Mouse (Mus musculus) midbrain, embryonic 13.5 days (tissue): ENCODE data around the gene Man1c1. TPM values are rescaled to one million over a fixed set of nuclear protein-coding genes. Genes with fewer than 3 reads are reported as not detected.
A peak's percentile ranks its signal among the peaks of the same experiment; 100 is the strongest.

Experiments used
- ATAC-seq: fragments of 200-750 bp; cut with Nextera tagmentation; 2 replicates; pipeline ENCODE4 v1.8.0; 2017; ENCODE audit warnings: mild to moderate bottlenecking, moderate TSS enrichment, moderate library complexity
- H3K27ac ChIP-seq: fragments of 300-500 bp; sonication (generic); 2 replicates; pipeline ENCODE4 v1.5.1; 2015; ENCODE audit warnings: inconsistent platforms, mild to moderate bottlenecking, moderate library complexity
- H3K27me3 ChIP-seq: fragments of 300-500 bp; sonication (generic); 2 replicates; pipeline ENCODE4 v1.6.1; 2015; ENCODE audit warnings: mild to moderate bottlenecking, inconsistent platforms
- H3K36me3 ChIP-seq: fragments of 300-500 bp; sonication (generic); 2 replicates; pipeline ENCODE4 v1.6.1; 2015; ENCODE audit warnings: mild to moderate bottlenecking, inconsistent platforms
- H3K4me1 ChIP-seq: fragments of 300-500 bp; sonication (generic); replicated peaks from 2 replicates; pipeline ENCODE4 v1.6.1; 2015; ENCODE audit warnings: inconsistent platforms
- H3K4me2 ChIP-seq: fragments of 300-500 bp; sonication (generic); replicated peaks from 2 replicates; pipeline ENCODE4 v1.6.1; 2015; ENCODE audit warnings: moderate library complexity, mild to moderate bottlenecking, inconsistent platforms
- H3K4me3 ChIP-seq: fragments of 300-500 bp; sonication (generic); replicated peaks from 2 replicates; pipeline ENCODE4 v1.5.1; 2015; ENCODE audit warnings: mild to moderate bottlenecking, inconsistent platforms
- H3K9ac ChIP-seq: fragments of 300-500 bp; sonication (generic); replicated peaks from 2 replicates; pipeline ENCODE4 v1.6.1; 2015; ENCODE audit warnings: mild to moderate bottlenecking, inconsistent platforms
- H3K9me3 ChIP-seq: fragments of 300-500 bp; sonication (generic); 2 replicates; pipeline ENCODE4 v1.6.1; 2016; ENCODE audit warnings: mild to moderate bottlenecking, inconsistent platforms
- WGBS: fragments of 180-500 bp; shearing (Covaris S2); methylation state at CpG from one replicate; pipeline ENCODE4 v1.1.7; 2015; 5-methylcytosine and 5-hydroxymethylcytosine counted together
- polyA plus RNA-seq: library from polyadenylated mRNA; unstranded; fragments of >200 nt; fragmentation: Nextera tagmentation; extraction: Ambion mirVana; gene quantifications from 2 replicates; pipeline ENCODE4 v1.2.1, GENCODE M21; 2015

Man1c1 gene
- polyA plus RNA-seq, 1 experiment from 2014 or later, result 2.4 TPM

GRCm38 (mm10) chr4:134651358-134651757 is 52.7 kb downstream of the Man1c1 start:
- Histone ChIP-seq H3K27me3 (no peaks in the 10 kb centered on the region), H3K4me3 (no peak overlapping the region), H3K36me3 (no peaks in the 10 kb centered on the region), H3K4me1 (peaks cover 8% of the 10 kb centered on the region), H3K27ac (no peak overlapping the region), H3K9me3 (no peaks in the 10 kb centered on the region), H3K4me2 (no peak overlapping the region), H3K9ac (no peak overlapping the region)
- 64% methylated on average over 7 of the region's 7 CpGs for WGBS
- no peak for ATAC-seq

- Histone ChIP-seq H3K27ac (no peak overlapping the region), H3K36me3 (no peaks in the 10 kb centered on the region), H3K4me1 (0 out of 2 replicates have a peak, but pooled peaks cover 3% of the 10 kb centered on the region), H3K27me3 (no peaks in the 10 kb centered on the region), H3K4me3 (no peak overlapping the region), H3K9me3 (no peaks in the 10 kb centered on the region), H3K9ac (no peak overlapping the region), H3K4me2 (no peak overlapping the region)
- WGBS, result 90% methylated on average over 21 of the region's 21 CpGs
- no peak for ATAC-seq
Measured at GRCm38 (mm10) chr4:134645042-134645948, 58.8 kb downstream of the Man1c1 start.

- Histone ChIP-seq H3K9me3 (no peaks in the 10 kb centered on the region), H3K4me3 (no peak overlapping the region), H3K4me1 (0 out of 2 replicates have a peak, but pooled peaks cover 3% of the 10 kb centered on the region), H3K27me3 (no peaks in the 10 kb centered on the region), H3K4me2 (no peak overlapping the region), H3K27ac (no peak overlapping the region), H3K36me3 (no peaks in the 10 kb centered on the region), H3K9ac (no peak overlapping the region)
- no peak for ATAC-seq
- 97% methylated on average over 6 of the region's 6 CpGs for WGBS
Measured at GRCm38 (mm10) chr4:134644410-134644809, 59.7 kb downstream of the Man1c1 start.

- Histone ChIP-seq H3K9me3 (no peaks in the 10 kb centered on the region), H3K4me3 (no peak overlapping the region), H3K9ac (no peak overlapping the region), H3K4me2 (no peak overlapping the region), H3K36me3 (no peaks in the 10 kb centered on the region), H3K27me3 (0 out of 2 replicates have a peak, but pooled peaks cover 2% of the 10 kb centered on the region), H3K27ac (no peak overlapping the region), H3K4me1 (0 out of 2 replicates have a peak, but pooled peaks cover 3% of the 10 kb centered on the region)
- ATAC-seq, result no peak
- WGBS, result 85% methylated on average over 30 of the region's 30 CpGs
Measured at GRCm38 (mm10) chr4:134641711-134642516, 62.2 kb downstream of the Man1c1 start.

GRCm38 (mm10) chr4:134639325-134639724 is 64.8 kb downstream of the Man1c1 start:
- WGBS, result 92% methylated on average over 7 of the region's 7 CpGs
- H3K4me2 ChIP-seq, result no peak overlapping the region

GRCm38 (mm10) chr4:134638111-134638550 is 66.0 kb downstream of the Man1c1 start:
- Histone ChIP-seq H3K4me3 (no peak overlapping the region), H3K27me3 (0 out of 2 replicates have a peak, but pooled peaks cover 6% of the 10 kb centered on the region), H3K9ac (no peak overlapping the region), H3K4me2 (no peak overlapping the region), H3K36me3 (no peaks in the 10 kb centered on the region), H3K27ac (no peak overlapping the region), H3K9me3 (no peaks in the 10 kb centered on the region), H3K4me1 (peaks cover 21% of the 10 kb centered on the region)
- 77% methylated on average over 5 of the region's 5 CpGs for WGBS
- ATAC-seq, result no peak

More at GRCm38 (mm10) chr4:134639325-134639724, 64.8 kb downstream of the Man1c1 start:
- no peaks in the 10 kb centered on the region for H3K36me3 ChIP-seq
- H3K4me3 ChIP-seq, result no peak overlapping the region
- peaks cover 14% of the 10 kb centered on the region; the same call in 1 of the 2 replicates for H3K4me1 ChIP-seq
- 0 out of 2 replicates have a peak, but pooled peaks cover 6% of the 10 kb centered on the region for H3K27me3 ChIP-seq
- H3K9me3 ChIP-seq, result no peaks in the 10 kb centered on the region
- H3K9ac ChIP-seq, result no peak overlapping the region
- no peak overlapping the region for H3K27ac ChIP-seq
- ATAC-seq, result no peak

GRCm38 (mm10) chr4:134636406-134636805 is 67.7 kb downstream of the Man1c1 start:
- no peak for ATAC-seq
- no peak overlapping the region for H3K4me3 ChIP-seq
- H3K27me3 ChIP-seq, result 0 out of 2 replicates have a peak, but pooled peaks cover 6% of the 10 kb centered on the region
- no peak overlapping the region for H3K4me2 ChIP-seq
- no peak overlapping the region for H3K27ac ChIP-seq
- peaks cover 35% of the 10 kb centered on the region for H3K4me1 ChIP-seq
- WGBS, result 62% methylated on average over 8 of the region's 8 CpGs
- H3K36me3 ChIP-seq, result no peaks in the 10 kb centered on the region
- H3K9me3 ChIP-seq, result no peaks in the 10 kb centered on the region
- H3K9ac ChIP-seq, result no peak overlapping the region

GRCm38 (mm10) chr4:134634001-134634400 is 70.1 kb downstream of the Man1c1 start:
- Histone ChIP-seq H3K9ac (no peak overlapping the region), H3K9me3 (no peaks in the 10 kb centered on the region), H3K27ac (no peak overlapping the region), H3K27me3 (0 out of 2 replicates have a peak, but pooled peaks cover 6% of the 10 kb centered on the region), H3K4me2 (no peak overlapping the region), H3K36me3 (no peaks in the 10 kb centered on the region), H3K4me3 (no peak overlapping the region), H3K4me1 (peaks cover 43% of the 10 kb centered on the region)
- 66% methylated on average over 13 of the region's 13 CpGs for WGBS
- no peak for ATAC-seq

GRCm38 (mm10) chr4:134632131-134632711 is 71.9 kb downstream of the Man1c1 start:
- Histone ChIP-seq H3K27ac (peak overlapping the region; percentile 76), H3K4me2 (peak overlapping the region; percentile 2), H3K9me3 (no peaks in the 10 kb centered on the region), H3K4me3 (no peak overlapping the region), H3K27me3 (0 out of 2 replicates have a peak, but pooled peaks cover 4% of the 10 kb centered on the region), H3K9ac (no peak overlapping the region), H3K4me1 (peaks cover 43% of the 10 kb centered on the region), H3K36me3 (no peaks in the 10 kb centered on the region)
- ATAC-seq, result peak; percentile 38
- WGBS, result 16% methylated on average over 13 of the region's 13 CpGs

- H3K4me2 ChIP-seq, result peak overlapping the region; percentile 2
- peak overlapping the region; percentile 76 for H3K27ac ChIP-seq
- H3K36me3 ChIP-seq, result no peaks in the 10 kb centered on the region
- 16% methylated on average over 14 of the region's 14 CpGs for WGBS
- H3K27me3 ChIP-seq, result 0 out of 2 replicates have a peak, but pooled peaks cover 4% of the 10 kb centered on the region
- no peaks in the 10 kb centered on the region for H3K9me3 ChIP-seq
- no peak overlapping the region for H3K4me3 ChIP-seq
- H3K4me1 ChIP-seq, result peaks cover 41% of the 10 kb centered on the region
- ATAC-seq, result peak; percentile 65
- no peak overlapping the region; the same call in 1 of the 2 replicates for H3K9ac ChIP-seq
Measured at GRCm38 (mm10) chr4:134631471-134632130, 72.5 kb downstream of the Man1c1 start.
